Mouse (Mus musculus): ENCODE measurements around the gene Tmem121.

DNA sequence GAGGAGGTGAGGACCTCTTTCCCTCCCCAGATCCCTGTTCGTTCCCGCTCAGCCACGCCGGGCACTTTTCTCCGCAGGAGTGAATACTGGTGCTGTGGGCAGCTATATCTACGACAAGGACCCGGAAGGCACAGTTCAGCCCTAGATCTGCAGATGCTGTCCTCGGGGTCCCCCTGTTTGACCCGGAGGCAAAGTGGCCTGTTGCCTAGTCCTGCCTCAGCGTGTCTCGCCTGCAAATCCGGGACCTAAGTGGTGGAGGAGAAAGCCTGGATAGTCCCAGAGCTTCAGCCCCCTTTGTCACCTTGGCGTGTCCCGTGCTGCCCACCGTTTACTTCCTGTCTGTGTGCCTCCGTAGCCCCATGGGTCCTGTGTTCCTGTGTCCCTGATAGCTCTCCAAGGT lies 40.8 kb upstream of the Tmem121 start:
- TF ChIP-seq POLR2A (IDR thresholded peaks at IDR 0.05; ENCODE audit: insufficient read length, low read depth) (no peak), TCF12 (IDR thresholded peaks at IDR 0.05; ENCODE audit: insufficient read depth, poor library complexity, severe bottlenecking) (no peak), USF1 (IDR thresholded peaks at IDR 0.05; ENCODE audit: low read depth) (no peak)

All from myocyte (in vitro differentiated cells).